Mouse (Mus musculus) kidney, embryonic 15.5 days (tissue): Measurements from ENCODE around the gene Cyp2c54. TPM values are rescaled to one million over a fixed set of nuclear protein-coding genes. Genes with fewer than 3 reads are reported as not detected.
"Not testable (repeated sequence)": the region's sequence is repeated elsewhere in the genome, so short reads cannot be mapped to it uniquely, and the experiment has no call there.

Source experiments
- ATAC-seq: fragments of 200-750 bp; cut with Nextera tagmentation; replicated peaks from 2 replicates; pipeline ENCODE4 v1.8.0; 2017; ENCODE audit warnings: moderate TSS enrichment; ENCODE audit not compliant: low FRiP score
- H3K27ac ChIP-seq: fragments of 300-500 bp; sonication (generic); 2 replicates; pipeline ENCODE4 v1.5.1; 2015; ENCODE audit warnings: mild to moderate bottlenecking, inconsistent platforms
- H3K27me3 ChIP-seq: fragments of 300-500 bp; sonication (generic); 2 replicates; pipeline ENCODE4 v1.6.1; 2015; ENCODE audit warnings: inconsistent platforms
- H3K36me3 ChIP-seq: fragments of 300-500 bp; sonication (generic); 2 replicates; pipeline ENCODE4 v1.6.1; 2015; ENCODE audit warnings: inconsistent platforms
- H3K4me1 ChIP-seq: fragments of 300-500 bp; sonication (generic); 2 replicates; pipeline ENCODE4 v1.6.1; 2015; ENCODE audit warnings: inconsistent platforms
- H3K4me2 ChIP-seq: fragments of 300-500 bp; sonication (generic); 2 replicates; pipeline ENCODE4 v1.6.1; 2015; ENCODE audit warnings: moderate library complexity, mild to moderate bottlenecking, inconsistent platforms
- H3K4me3 ChIP-seq: fragments of 300-500 bp; sonication (generic); replicated peaks from 2 replicates; pipeline ENCODE4 v1.5.1; 2015; ENCODE audit warnings: mild to moderate bottlenecking, inconsistent platforms
- H3K9ac ChIP-seq: fragments of 300-500 bp; sonication (generic); 2 replicates; pipeline ENCODE4 v1.6.1; 2015; ENCODE audit warnings: mild to moderate bottlenecking, inconsistent platforms
- H3K9me3 ChIP-seq: fragments of 300-500 bp; sonication (generic); replicated peaks from 2 replicates; pipeline ENCODE4 v1.6.1; 2016; ENCODE audit warnings: inconsistent platforms
- WGBS: fragments of 180-500 bp; shearing (Covaris S2); methylation state at CpG from one replicate; pipeline ENCODE4 v1.1.7; 2015; ENCODE audit warnings: mixed read lengths; 5-methylcytosine and 5-hydroxymethylcytosine counted together
- polyA plus RNA-seq: library from polyadenylated mRNA; unstranded; fragments of >200 nt; fragmentation: Nextera tagmentation; extraction: Ambion mirVana; gene quantifications from 2 replicates; pipeline ENCODE4 v1.2.1, GENCODE M21; 2015

The Cyp2c54 gene
- not detected in 2 replicates for polyA plus RNA-seq

- H3K36me3 ChIP-seq: no peaks in the 10 kb centered on the region
- H3K27ac ChIP-seq: no peak within 1 kb of the TSS
- H3K27me3 ChIP-seq: no peaks in the 10 kb centered on the region
- H3K4me3 ChIP-seq: no peak within 1 kb of the TSS
- H3K9ac ChIP-seq: no peak within 1 kb of the TSS
- H3K4me1 ChIP-seq: no peaks in the 10 kb centered on the region
- no peak within 1 kb of the TSS for H3K4me2 ChIP-seq
- no peak for ATAC-seq
- no peaks in the 10 kb centered on the region for H3K9me3 ChIP-seq
Observed at GRCm38 (mm10) chr19:40073701-40074100, at the start of gene Cyp2c54. Gene Cyp2c54, minus strand, starts transcription at chr19:40073827.

GRCm38 (mm10) chr19:40119624-40120023 is 46.0 kb upstream of the Cyp2c54 start:
- H3K9me3 ChIP-seq, H3K27ac ChIP-seq, H3K27me3 ChIP-seq, H3K36me3 ChIP-seq, H3K4me2 ChIP-seq, H3K4me1 ChIP-seq, H3K4me3 ChIP-seq, H3K9ac ChIP-seq, ATAC-seq: not testable (repeated sequence)
- WGBS: 75% methylated on average over 13 of the region's 13 CpGs

- no peak overlapping the region for H3K4me3 ChIP-seq
- no peak overlapping the region for H3K4me2 ChIP-seq
- H3K9ac ChIP-seq: no peak overlapping the region
- H3K9me3 ChIP-seq: no peaks in the 10 kb centered on the region
- H3K27me3 ChIP-seq: no peaks in the 10 kb centered on the region
- 83% methylated on average over 3 of the region's 3 CpGs for WGBS
- H3K36me3 ChIP-seq: no peaks in the 10 kb centered on the region
- H3K27ac ChIP-seq: no peak overlapping the region
- no peak for ATAC-seq
- H3K4me1 ChIP-seq: no peaks in the 10 kb centered on the region
Observed at GRCm38 (mm10) chr19:40091111-40091510, 17.5 kb upstream of the Cyp2c54 start.

GRCm38 (mm10) chr19:40089421-40089820 is 15.8 kb upstream of the Cyp2c54 start, which contains the start of gene Cyp2c50:
Gene Cyp2c50, plus strand, starts transcription at chr19:40089688.
- not testable (repeated sequence) for H3K9ac ChIP-seq, H3K4me1 ChIP-seq, ATAC-seq, H3K36me3 ChIP-seq, H3K9me3 ChIP-seq, H3K27me3 ChIP-seq, H3K27ac ChIP-seq, H3K4me3 ChIP-seq, H3K4me2 ChIP-seq
- WGBS: 94% methylated on average over 1 of the region's 1 CpGs

- 80% methylated on average over 1 of the region's 1 CpGs for WGBS
- ATAC-seq: no peak
- H3K36me3 ChIP-seq: no peaks in the 10 kb centered on the region
- no peaks in the 10 kb centered on the region for H3K9me3 ChIP-seq
- H3K4me3 ChIP-seq: no peak overlapping the region
- no peak overlapping the region for H3K4me2 ChIP-seq
- no peaks in the 10 kb centered on the region for H3K27me3 ChIP-seq
- no peak overlapping the region for H3K9ac ChIP-seq
- H3K27ac ChIP-seq: no peak overlapping the region
- no peaks in the 10 kb centered on the region for H3K4me1 ChIP-seq
Observed at GRCm38 (mm10) chr19:40088381-40088780, 14.8 kb upstream of the Cyp2c54 start.

GRCm38 (mm10) chr19:39992140-39992539 is 81.5 kb downstream of the Cyp2c54 start, which contains the start of gene Cyp2c37:
Gene Cyp2c37, plus strand, starts transcription at chr19:39992424.
- not testable (repeated sequence) for H3K9ac ChIP-seq, H3K4me3 ChIP-seq, H3K9me3 ChIP-seq, H3K27me3 ChIP-seq, H3K4me2 ChIP-seq, ATAC-seq, H3K27ac ChIP-seq, H3K4me1 ChIP-seq, H3K36me3 ChIP-seq
- WGBS: 93% methylated on average over 1 of the region's 1 CpGs

- WGBS: 77% methylated on average over 2 of the region's 2 CpGs
- no peaks in the 10 kb centered on the region for H3K4me1 ChIP-seq
- no peak for ATAC-seq
Observed at GRCm38 (mm10) chr19:39989471-39989870, 84.2 kb downstream of the Cyp2c54 start.

More at GRCm38 (mm10) chr19:39989471-39989870, 84.2 kb downstream of the Cyp2c54 start:
- Histone ChIP-seq H3K9me3 (no peaks in the 10 kb centered on the region), H3K4me3 (no peak overlapping the region), H3K36me3 (no peaks in the 10 kb centered on the region), H3K27ac (no peak overlapping the region), H3K4me2 (no peak overlapping the region), H3K9ac (no peak overlapping the region), H3K27me3 (no peaks in the 10 kb centered on the region)

Other genes with a start within 250 kb of the Cyp2c54 start
- gene Cyp2c69, start 187.0 kb downstream of the Cyp2c54 start, polyA plus RNA-seq: not detected in 2 replicates
- gene Cyp2c37, start 81.4 kb downstream of the Cyp2c54 start, polyA plus RNA-seq: not detected in 2 replicates
- gene Cyp2c50, start 15.9 kb upstream of the Cyp2c54 start, polyA plus RNA-seq: not detected in 2 replicates
- 0.35 TPM in 1 of 2 replicates, not detected in the other for gene Cyp2c70, start 113.5 kb upstream of the Cyp2c54 start, polyA plus RNA-seq
- gene Pdlim1, start 198.0 kb upstream of the Cyp2c54 start, polyA plus RNA-seq: 38.4 and 38.9 TPM in 2 replicates